Mouse (Mus musculus): ENCODE results near the gene Trip10. TPM values are rescaled to one million over a fixed set of nuclear protein-coding genes. Genes with fewer than 3 reads are reported as not detected.
A peak's percentile ranks its signal among the peaks of the same experiment; 100 is the strongest.

The Trip10 gene
- polyA plus RNA-seq (2012; rRNA removed): 11.0 and 30.3 TPM in 2 replicates

GRCm38 (mm10) chr17:57249186-57250181 lies at the start of gene Trip10:
Gene Trip10, plus strand, starts transcription at chr17:57249455.
- H3K4me1 ChIP-seq (ENCODE audit: control insufficient read depth, insufficient read depth, insufficient read length, low read length): peaks cover 16% of the 10 kb centered on the region
- TF ChIP-seq CTCF (IDR thresholded peaks at IDR 0.05; ENCODE audit: extremely low read depth, insufficient read length, insufficient replicate concordance, low read depth, low read length): no peak
- TF ChIP-seq POLR2A (IDR thresholded peaks at IDR 0.05; ENCODE audit: low read depth, low read length): peak; percentile 64; the same call in 1 of the 2 replicates
- H3K4me3 ChIP-seq (ENCODE audit: low read depth, low read length): peak within 1 kb of the TSS; percentile 93
- WGBS: under 1% methylated on average over 49 of the region's 52 CpGs
- peak within 1 kb of the TSS; percentile 92 for H3K27ac ChIP-seq (ENCODE audit: insufficient read depth, low read depth, low read length)
- H3K36me3 ChIP-seq (ENCODE audit: control insufficient read depth, insufficient read depth, low read length): peaks cover 10% of the 10 kb centered on the region
- H3K27me3 ChIP-seq (ENCODE audit: control insufficient read depth, insufficient read depth, low read length): no peaks in the 10 kb centered on the region

GRCm38 (mm10) chr17:57201841-57202724 lies 47.2 kb upstream of the Trip10 start:
- Histone ChIP-seq H3K4me3 (ENCODE audit: low read depth, low read length) (no peak overlapping the region), H3K4me1 (ENCODE audit: control insufficient read depth, insufficient read depth, insufficient read length, low read length) (0 out of 2 replicates have a peak, but pooled peaks cover 3% of the 10 kb centered on the region), H3K27ac (ENCODE audit: insufficient read depth, low read depth, low read length) (no peak overlapping the region), H3K27me3 (ENCODE audit: control insufficient read depth, insufficient read depth, low read length) (no peaks in the 10 kb centered on the region), H3K36me3 (ENCODE audit: control insufficient read depth, insufficient read depth, low read length) (no peaks in the 10 kb centered on the region)
- no peak for TF ChIP-seq POLR2A (IDR thresholded peaks at IDR 0.05; ENCODE audit: low read depth, low read length)
- WGBS: 38% methylated on average over 10 of the region's 10 CpGs

GRCm38 (mm10) chr17:57207938-57208337 lies 41.3 kb upstream of the Trip10 start:
- no peak for TF ChIP-seq CTCF (IDR thresholded peaks at IDR 0.05; ENCODE audit: extremely low read depth, insufficient read length, insufficient replicate concordance, low read depth, low read length)
- no peak for TF ChIP-seq POLR2A (IDR thresholded peaks at IDR 0.05; ENCODE audit: low read depth, low read length)
- Histone ChIP-seq H3K4me3 (ENCODE audit: low read depth, low read length) (no peak overlapping the region), H3K27ac (ENCODE audit: insufficient read depth, low read depth, low read length) (no peak overlapping the region), H3K27me3 (ENCODE audit: control insufficient read depth, insufficient read depth, low read length) (no peaks in the 10 kb centered on the region), H3K4me1 (ENCODE audit: control insufficient read depth, insufficient read depth, insufficient read length, low read length) (no peaks in the 10 kb centered on the region), H3K36me3 (ENCODE audit: control insufficient read depth, insufficient read depth, low read length) (no peaks in the 10 kb centered on the region)
- WGBS: 45% methylated on average over 3 of the region's 3 CpGs

- Histone ChIP-seq H3K4me3 (ENCODE audit: low read depth, low read length) (no peak overlapping the region), H3K27me3 (ENCODE audit: control insufficient read depth, insufficient read depth, low read length) (no peaks in the 10 kb centered on the region), H3K36me3 (ENCODE audit: control insufficient read depth, insufficient read depth, low read length) (no peaks in the 10 kb centered on the region), H3K27ac (ENCODE audit: insufficient read depth, low read depth, low read length) (no peak overlapping the region), H3K4me1 (ENCODE audit: control insufficient read depth, insufficient read depth, insufficient read length, low read length) (no peaks in the 10 kb centered on the region)
- WGBS: 49% methylated on average over 4 of the region's 4 CpGs
- no peak for TF ChIP-seq CTCF (IDR thresholded peaks at IDR 0.05; ENCODE audit: extremely low read depth, insufficient read length, insufficient replicate concordance, low read depth, low read length)
- no peak for TF ChIP-seq POLR2A (IDR thresholded peaks at IDR 0.05; ENCODE audit: low read depth, low read length)
Observed at GRCm38 (mm10) chr17:57209330-57209729, 39.9 kb upstream of the Trip10 start.

GRCm38 (mm10) chr17:57211501-57211900 lies 37.8 kb upstream of the Trip10 start:
- Histone ChIP-seq H3K36me3 (ENCODE audit: control insufficient read depth, insufficient read depth, low read length) (no peaks in the 10 kb centered on the region), H3K27me3 (ENCODE audit: control insufficient read depth, insufficient read depth, low read length) (no peaks in the 10 kb centered on the region), H3K4me1 (ENCODE audit: control insufficient read depth, insufficient read depth, insufficient read length, low read length) (no peaks in the 10 kb centered on the region), H3K4me3 (ENCODE audit: low read depth, low read length) (no peak overlapping the region), H3K27ac (ENCODE audit: insufficient read depth, low read depth, low read length) (no peak overlapping the region)
- 42% methylated on average over 9 of the region's 9 CpGs for WGBS
- TF ChIP-seq POLR2A (IDR thresholded peaks at IDR 0.05; ENCODE audit: low read depth, low read length): no peak
- TF ChIP-seq CTCF (IDR thresholded peaks at IDR 0.05; ENCODE audit: extremely low read depth, insufficient read length, insufficient replicate concordance, low read depth, low read length): no peak

GRCm38 (mm10) chr17:57214676-57215387 lies 34.4 kb upstream of the Trip10 start:
- TF ChIP-seq POLR2A (IDR thresholded peaks at IDR 0.05; ENCODE audit: low read depth, low read length) (no peak), CTCF (IDR thresholded peaks at IDR 0.05; ENCODE audit: extremely low read depth, insufficient read length, insufficient replicate concordance, low read depth, low read length) (no peak)
- 36% methylated on average over 13 of the region's 13 CpGs for WGBS
- 0 out of 2 replicates have a peak, but pooled peaks cover 2% of the 10 kb centered on the region for H3K4me1 ChIP-seq (ENCODE audit: control insufficient read depth, insufficient read depth, insufficient read length, low read length)
- no peaks in the 10 kb centered on the region for H3K27me3 ChIP-seq (ENCODE audit: control insufficient read depth, insufficient read depth, low read length)
- H3K4me3 ChIP-seq (ENCODE audit: low read depth, low read length): no peak overlapping the region
- H3K36me3 ChIP-seq (ENCODE audit: control insufficient read depth, insufficient read depth, low read length): no peaks in the 10 kb centered on the region
- no peak overlapping the region for H3K27ac ChIP-seq (ENCODE audit: insufficient read depth, low read depth, low read length)

Data from small intestine, adult 2 months (tissue).